Mouse (Mus musculus): ENCODE results near the gene Rcn1.

Rcn1 gene

GRCm38 (mm10) chr2:105399085-105399891 lies at the start of gene Rcn1:
Gene Rcn1, minus strand, starts transcription at chr2:105399319.
- DNase-seq (ENCODE audit: low read depth, low spot score) = no peak

DNA sequence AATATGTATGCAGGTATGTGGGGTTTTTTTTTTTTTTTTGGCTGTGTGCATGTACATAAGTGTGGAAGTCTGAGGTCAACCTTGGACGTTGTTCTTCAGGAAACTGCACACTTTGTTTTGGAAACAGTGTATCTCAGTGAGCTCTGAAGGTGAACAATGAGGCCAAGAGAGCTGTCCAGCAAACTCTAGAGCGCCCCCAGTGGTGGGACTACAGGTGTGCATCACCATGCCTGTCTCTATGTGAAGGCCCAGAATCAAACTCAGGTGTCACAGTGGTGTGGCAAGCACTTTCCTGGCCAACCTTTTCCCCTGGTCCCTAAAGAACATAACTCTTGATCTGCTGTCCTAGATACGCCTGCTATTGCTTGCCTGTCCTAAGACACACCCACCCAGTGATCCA lies 45.0 kb upstream of the Rcn1 start:
- no peak for DNase-seq (ENCODE audit: low read depth, low spot score)

DNA sequence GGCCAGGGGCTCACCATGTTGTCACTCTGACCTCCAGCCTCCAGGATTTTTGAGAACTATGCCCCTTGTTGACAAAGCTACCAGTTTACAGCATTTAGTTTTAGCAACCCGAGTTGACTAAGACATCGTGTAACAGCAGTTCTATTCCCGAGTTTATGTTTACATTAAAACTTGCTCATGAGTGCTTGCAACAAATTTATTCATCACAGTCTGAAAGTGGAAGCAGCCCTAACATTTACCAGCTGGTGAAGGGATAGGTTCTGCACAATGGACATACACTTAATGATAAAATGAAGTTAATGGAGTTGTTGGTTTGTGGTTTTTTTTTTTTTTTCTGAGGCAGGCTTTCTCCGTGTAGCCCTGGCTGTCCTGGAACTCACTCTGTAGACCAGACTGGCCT lies 39.9 kb upstream of the Rcn1 start:
- DNase-seq (ENCODE audit: low read depth, low spot score) = no peak

- no peak for DNase-seq (ENCODE audit: low read depth, low spot score)
These were observed 39.4 kb upstream of the Rcn1 start for GRCm38 (mm10) chr2:105438525-105438924.

- no peak for DNase-seq (ENCODE audit: low read depth, low spot score)
These were observed 33.8 kb upstream of the Rcn1 start for GRCm38 (mm10) chr2:105432927-105433326.

GRCm38 (mm10) chr2:105430373-105430772 lies 31.3 kb upstream of the Rcn1 start:
- DNase-seq (ENCODE audit: low read depth, low spot score) = no peak

DNA sequence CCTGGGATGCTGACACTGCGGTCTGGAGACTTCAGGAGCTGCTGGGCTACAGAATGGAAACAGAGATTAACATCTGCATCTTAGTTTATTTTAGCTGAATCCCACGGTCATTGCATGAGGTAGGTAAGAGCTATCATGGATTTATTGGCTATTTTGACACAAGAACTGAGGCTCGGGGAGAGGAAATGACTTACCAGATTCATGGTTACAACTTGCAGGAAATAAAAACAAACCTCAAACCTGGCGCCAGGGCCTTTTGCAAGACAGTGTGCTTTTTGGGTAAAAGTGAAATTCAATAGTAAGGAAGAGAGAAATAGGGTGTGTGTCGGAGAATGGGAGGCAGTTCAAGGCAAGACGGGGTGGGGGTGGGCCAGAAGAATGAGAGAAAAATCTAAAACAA lies 30.8 kb upstream of the Rcn1 start:
- DNase-seq (ENCODE audit: low read depth, low spot score) = no peak

- DNase-seq (ENCODE audit: low read depth, low spot score) = no peak
These were observed 29.3 kb upstream of the Rcn1 start for GRCm38 (mm10) chr2:105428467-105428866.

- peak; percentile 45 for DNase-seq (ENCODE audit: low read depth, low spot score)
These were observed 28.9 kb upstream of the Rcn1 start for GRCm38 (mm10) chr2:105428029-105428428.

DNA sequence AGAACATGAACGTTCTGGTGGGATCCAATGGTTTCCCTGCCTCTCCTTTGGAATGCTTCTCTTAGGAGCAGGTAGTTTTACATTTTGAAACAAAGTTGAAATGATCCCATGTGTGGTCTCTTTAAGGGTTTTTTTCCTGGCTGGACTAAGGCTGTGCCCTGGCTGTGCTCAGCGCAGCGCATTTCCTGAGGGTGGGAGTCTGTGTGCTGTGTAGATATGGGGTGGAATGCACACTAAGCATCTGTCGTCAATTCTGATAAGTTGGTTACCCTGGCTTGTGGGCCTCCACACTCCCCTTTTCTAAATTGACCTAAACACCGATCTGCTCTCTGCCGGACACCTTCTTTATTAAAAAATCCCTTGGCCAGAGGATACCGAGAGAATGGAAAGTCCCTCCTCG lies 28.3 kb upstream of the Rcn1 start:
- DNase-seq (ENCODE audit: low read depth, low spot score) = no peak

- DNase-seq (ENCODE audit: low read depth, low spot score) = no peak
These were observed 19.6 kb upstream of the Rcn1 start for GRCm38 (mm10) chr2:105418629-105419227.

DNA sequence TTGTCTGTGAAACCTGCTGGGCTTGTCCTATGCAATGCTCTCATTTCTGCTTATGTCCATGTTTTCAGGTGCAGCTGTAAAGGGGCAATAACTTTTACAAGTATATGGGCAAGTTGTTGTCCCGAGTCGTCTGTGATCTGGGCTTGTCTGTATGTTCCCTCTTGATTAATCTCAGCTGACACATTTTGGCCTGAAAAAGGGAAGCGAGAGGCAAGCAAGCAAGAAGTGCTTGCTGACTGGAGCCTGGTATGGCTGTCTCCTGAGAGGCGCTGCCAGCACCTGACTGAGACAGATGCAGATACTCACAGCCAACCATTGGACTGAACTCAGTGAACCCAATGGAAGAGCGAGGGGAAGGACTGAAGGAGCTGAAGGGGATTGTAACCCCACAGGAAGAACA lies 18.5 kb upstream of the Rcn1 start:
- DNase-seq (ENCODE audit: low read depth, low spot score) = no peak

- DNase-seq (ENCODE audit: low read depth, low spot score) = no peak
These were observed 17.7 kb upstream of the Rcn1 start for GRCm38 (mm10) chr2:105416660-105417348.

DNA sequence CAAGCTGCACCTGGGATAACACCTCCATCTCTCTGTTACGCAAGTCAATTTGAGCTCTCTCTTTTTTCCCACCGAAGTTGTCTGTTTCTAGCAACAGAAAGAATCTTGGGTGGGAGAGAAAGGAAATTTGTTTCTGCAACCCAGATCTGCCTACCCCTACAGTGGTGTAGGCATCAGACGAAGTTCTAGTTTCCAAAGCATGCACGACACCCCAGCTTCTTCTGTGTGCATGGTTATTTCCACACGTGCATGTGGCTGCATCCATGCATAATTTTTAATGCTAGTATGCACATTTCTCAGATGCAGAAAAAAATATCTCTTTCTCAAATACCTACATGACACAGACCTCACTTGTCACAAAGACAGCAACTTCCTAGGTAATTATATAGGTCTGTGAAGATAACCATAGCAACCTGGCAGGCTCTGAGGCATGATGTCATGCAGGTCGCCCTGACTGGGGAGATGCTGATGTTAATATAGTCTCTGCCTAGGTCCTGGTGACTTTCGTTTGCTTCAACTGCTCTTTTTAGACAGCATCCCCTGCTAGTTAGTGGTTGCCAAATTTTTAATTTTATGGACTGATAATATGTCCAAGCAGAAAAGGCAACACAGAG lies 17.0 kb upstream of the Rcn1 start:
- no peak for DNase-seq (ENCODE audit: low read depth, low spot score)

- no peak for DNase-seq (ENCODE audit: low read depth, low spot score)
These were observed 15.2 kb upstream of the Rcn1 start for GRCm38 (mm10) chr2:105414309-105414708.

GRCm38 (mm10) chr2:105409253-105409652 lies 10.1 kb upstream of the Rcn1 start:
- DNase-seq (ENCODE audit: low read depth, low spot score) = no peak

DNA sequence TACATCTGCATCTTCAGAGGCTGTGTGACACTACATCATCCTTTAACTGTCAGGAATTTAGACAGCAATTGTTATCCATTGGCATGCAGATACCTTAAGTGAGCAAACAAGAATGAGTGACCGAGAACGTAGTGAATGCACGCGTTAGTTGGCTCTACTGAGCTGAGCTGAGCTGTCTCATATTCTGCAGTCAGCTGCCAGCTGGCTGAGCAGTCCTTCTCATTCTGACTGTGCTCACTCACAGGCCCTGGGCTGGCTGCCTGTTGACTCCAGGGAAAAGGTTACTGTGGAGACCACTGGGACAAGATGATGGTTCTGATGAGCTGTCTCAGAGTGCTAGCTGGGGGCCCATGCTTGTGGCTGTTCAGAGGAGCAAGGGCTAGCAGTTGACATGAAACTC lies 9.4 kb upstream of the Rcn1 start:
- DNase-seq (ENCODE audit: low read depth, low spot score) = no peak

DNA sequence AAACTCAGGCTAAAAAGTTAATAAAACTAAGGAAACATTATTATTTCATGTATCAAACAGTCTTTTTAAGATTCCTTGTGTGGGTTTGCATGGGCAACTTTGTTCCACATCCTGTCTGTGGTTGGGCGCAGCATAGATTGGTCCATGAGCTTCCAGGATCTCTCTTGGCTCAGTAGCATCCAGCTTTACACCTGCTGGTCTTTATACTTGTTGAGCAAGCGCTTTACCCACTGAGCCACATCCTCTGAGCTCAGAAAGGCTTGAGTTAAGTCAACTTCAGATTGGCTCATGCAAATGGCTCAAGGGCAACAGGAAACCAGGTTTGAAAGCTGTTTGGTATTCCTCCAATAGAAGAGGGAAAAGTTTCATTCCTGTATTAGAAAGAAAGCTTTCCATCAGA lies 3.1 kb upstream of the Rcn1 start:
- no peak for DNase-seq (ENCODE audit: low read depth, low spot score)

DNA sequence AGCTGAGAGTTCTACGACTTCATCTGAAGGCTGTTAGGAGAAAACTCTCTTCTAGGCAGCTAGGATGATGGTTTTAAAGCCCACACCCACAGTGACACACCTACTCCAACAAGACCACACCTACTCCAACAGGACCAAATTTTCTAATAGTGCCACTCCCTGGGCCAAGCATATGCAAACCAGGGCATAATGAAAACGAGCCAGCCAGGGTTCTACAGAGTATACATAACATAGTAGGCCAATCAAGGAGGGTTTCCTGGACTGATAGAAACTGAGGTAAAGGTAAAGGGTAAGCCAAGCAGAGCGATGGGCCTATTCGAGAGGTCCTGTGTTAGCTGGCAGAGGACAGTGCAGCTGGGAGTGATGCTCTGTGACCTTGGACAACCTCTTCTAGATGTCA lies 1.4 kb upstream of the Rcn1 start:
- DNase-seq (ENCODE audit: low read depth, low spot score) = no peak

DNA sequence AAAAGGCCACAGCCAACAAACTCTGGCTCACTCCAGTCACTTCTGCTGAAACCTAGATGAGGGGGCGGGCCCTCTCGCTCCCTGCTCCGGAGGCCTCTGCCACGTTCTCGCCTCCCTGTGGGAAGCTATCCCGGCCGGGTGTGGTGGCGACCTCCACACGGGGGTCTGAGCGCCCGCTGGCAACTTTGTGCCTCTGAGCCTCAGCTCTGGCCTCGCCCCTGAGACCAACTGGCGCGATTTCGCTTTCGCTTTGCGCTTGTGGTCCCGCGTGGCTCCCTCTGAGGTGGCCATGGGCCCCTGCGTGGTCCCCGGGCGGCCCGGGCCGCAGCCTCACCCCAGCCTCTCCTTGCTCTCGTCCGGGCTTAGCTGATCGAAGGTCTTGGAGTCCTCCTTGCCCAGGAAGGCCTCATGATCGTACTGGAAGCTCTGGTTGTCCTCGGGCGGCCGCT lies 459 bp downstream of the Rcn1 start:
- no peak for DNase-seq (ENCODE audit: low read depth, low spot score)

GRCm38 (mm10) chr2:105397446-105398211 lies 1.5 kb downstream of the Rcn1 start:
- no peak for DNase-seq (ENCODE audit: low read depth, low spot score)

- DNase-seq (ENCODE audit: low read depth, low spot score) = no peak
These were observed 3.1 kb downstream of the Rcn1 start for GRCm38 (mm10) chr2:105396066-105396465.
